Mouse (Mus musculus) bone marrow, adult 2 months (tissue): ENCODE data around the gene Cpn2.

Experiments used
- CTCF ChIP-seq: fragments of 200-500 bp; IDR thresholded peaks from 2 replicates; pipeline ENCODE4 v1.5.1; 2011; ENCODE audit warnings: low read length, control low read depth; ENCODE audit not compliant: control insufficient read depth, insufficient read depth
- POLR2A ChIP-seq: fragments of 200-500 bp; IDR thresholded peaks from 2 replicates; pipeline ENCODE4 v1.6.1; 2011; ENCODE audit warnings: low read depth, mild to moderate bottlenecking, control low read depth, low read length, borderline replicate concordance; ENCODE audit not compliant: control insufficient read depth

DNA sequence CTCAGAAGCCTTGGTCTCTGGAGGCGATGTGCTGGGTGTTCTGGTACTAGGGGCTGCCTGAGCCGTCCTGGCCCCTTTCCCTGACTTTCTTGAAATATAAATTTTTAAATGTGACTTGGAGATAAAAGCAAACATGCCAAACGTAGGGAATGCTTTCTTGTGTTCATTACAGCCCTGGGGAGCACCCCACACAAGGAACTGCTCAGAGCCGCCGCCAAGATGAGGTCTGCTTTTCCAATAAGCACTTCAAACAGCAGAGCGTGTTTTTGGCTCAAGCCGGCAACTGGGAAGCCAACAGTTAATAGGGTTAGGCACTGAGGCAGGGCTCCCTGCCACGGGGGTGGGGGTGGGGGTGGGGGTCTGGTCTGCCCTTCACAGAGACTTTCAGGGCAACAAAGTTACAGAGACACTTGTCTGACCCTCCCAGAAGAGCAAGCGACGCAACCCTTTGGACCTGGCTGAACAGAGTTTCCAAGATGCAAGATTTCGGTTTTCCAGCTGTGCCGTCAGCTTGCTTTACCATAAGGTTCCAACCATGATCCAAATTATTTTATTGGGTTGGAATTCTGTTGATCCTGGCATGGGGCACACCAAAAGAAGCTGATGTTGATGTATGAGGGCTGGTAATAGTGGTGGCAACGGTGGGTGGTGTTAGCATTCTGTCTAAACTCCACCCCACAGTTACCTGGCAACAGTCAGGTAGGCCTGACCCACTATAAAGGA lies 35.3 kb downstream of the Cpn2 start:
- no peak for TF ChIP-seq CTCF
- TF ChIP-seq POLR2A: no peak
